Mouse (Mus musculus) lung, postnatal 4 days (tissue): Measurements from ENCODE around the gene Ext2.

Experiments used
- DNase-seq, 2 experiments: peaks; one replicate each; pipeline ENCODE4 v3.0.0; 2021

Ext2 gene

DNA sequence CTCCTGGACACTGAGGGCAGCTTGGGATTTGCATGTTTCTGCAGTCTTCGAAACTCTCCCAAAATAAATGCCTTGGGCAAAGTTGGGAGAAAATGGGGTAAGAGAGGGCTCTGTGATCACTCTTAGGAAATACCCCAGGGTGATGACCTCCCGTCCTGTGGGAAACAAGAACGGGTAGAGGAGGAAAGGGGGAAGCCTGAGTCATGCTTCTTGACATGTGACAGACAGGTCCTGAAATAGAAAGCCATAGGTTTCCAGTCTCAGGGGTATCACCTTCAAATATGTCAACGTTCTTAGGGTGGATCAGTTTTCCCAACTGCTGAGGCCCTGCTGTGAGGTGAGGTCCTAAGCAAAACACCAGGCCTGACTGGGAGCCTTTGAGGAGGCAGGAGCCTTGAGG is 46.9 kb downstream of the Ext2 start:
- no peak for DNase-seq

DNA sequence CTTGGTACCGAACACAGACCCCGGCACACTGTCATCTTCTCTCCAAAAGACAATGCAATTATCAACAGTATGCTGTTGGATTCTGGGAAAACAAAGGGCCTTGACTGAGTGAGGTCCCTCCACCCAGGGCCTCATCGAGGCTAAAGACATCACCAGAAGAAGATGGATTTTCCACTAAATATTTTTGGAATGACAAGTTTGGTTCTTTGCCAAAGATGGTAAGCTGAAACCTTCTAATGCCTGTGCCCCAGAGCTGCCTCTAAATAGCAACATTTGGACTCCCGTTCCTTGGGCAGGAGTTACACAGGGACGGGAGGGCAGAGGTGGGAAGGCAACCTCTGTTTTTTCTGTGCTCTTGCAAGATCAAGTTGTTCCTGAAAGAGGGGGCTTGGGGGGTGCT is 47.4 kb downstream of the Ext2 start:
- DNase-seq, result no peak

DNA sequence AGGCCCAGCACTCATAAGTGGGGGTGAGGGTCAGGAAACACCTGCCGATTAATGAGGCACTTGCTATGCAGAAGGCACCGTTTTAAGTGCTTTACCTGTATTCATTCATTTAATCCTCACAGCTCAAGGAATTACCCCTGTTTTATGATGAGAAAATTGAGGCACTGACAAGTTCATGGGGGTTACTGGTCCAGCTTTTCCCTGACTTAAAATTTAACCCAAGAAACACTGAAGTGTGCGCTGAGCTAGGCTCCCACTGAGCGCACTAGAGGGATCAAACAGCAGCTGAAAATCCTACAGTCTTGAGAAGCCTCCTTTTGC is 49.6 kb downstream of the Ext2 start:
- no peak for DNase-seq

DNA sequence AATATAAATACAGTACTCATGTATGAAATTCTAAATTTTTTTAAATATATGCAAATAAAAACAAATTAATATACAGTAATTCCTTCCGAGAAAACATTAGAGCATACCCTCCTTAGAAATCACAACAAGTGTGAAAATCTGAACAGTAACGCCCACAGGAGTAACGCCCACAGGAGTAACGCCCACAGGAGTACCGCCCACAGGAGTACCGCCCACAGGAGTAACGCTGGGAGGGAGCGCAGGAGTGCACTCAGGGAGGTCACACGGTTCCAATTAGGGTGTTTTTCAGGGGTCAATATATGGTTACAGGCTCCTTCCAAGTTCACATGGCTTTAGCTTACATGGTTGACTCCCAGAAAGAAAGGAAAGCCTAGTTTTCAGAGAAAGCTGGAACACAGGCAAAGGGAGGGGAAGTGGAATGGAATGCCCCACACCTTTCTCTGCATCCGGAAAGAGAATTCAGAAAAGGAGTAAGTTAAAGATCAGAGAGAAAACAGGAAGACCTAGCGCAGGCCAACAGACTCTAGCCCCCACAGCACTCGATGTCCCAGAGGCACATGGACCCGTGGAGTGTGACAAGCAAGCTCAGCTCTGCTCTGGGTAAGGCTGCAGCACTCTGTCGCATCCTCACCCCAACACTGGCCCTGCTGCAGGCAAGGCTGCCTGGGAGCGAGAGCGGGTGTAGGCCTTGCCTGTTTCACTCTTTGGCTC is 50.2 kb downstream of the Ext2 start:
- no peak for DNase-seq

DNA sequence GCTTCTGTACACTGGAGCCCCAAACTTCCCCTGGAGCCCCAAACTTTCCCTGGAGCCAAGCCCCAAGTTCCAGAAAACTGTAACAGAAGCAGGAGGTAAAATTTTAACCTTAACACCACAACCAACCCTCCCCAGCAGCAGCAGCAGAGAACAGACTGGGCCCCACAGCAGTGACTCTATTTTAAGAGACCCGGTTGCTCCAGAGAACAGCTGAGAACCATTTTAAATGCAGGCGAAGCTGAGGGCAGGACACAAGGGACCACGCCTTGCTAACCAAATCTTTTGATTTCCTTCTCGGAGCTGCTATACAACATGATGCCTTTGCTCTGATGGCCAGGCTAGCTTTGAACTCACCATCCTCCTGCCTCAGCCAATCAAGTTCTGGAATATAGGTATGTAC is 51.5 kb downstream of the Ext2 start:
- no peak for DNase-seq

DNA sequence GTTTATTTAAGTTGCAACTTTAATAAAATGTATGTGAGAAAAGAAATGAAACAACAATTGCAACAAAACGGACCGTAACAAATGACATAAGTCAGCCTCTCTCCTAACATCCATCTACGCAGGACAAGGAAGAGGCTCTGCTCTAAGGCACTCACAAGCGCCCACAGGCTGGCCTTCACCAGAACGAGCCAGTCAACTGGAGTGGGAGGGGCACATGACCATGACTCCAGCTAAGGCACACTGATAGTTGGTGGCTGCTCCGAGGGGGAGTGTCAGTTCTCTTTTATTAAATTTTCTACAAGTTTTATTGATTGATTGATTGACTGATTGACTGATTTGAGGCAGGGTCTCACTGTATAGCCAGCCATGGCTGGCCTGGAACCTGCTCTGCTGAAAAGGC is 52.5 kb downstream of the Ext2 start:
- DNase-seq, result no peak

DNA sequence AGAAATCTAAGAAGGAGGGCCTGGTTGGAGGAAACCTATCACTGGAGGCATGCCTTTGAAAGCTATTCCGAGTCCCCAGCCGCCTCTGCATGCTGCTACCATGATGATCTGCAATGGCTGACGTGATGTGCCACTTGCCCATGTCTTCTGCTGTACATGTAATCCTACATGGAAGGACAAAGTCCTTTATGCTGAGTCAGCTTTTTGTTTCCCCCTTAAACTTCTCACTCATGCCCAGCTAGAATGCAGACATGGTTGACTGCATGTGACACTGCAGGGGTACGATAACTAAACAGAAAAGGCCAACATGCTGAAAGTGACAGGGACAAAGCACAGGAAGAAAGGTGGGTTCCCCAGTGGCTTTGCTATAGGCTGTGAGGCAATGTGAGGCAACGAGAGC is 56.6 kb downstream of the Ext2 start:
- no peak for DNase-seq

DNA sequence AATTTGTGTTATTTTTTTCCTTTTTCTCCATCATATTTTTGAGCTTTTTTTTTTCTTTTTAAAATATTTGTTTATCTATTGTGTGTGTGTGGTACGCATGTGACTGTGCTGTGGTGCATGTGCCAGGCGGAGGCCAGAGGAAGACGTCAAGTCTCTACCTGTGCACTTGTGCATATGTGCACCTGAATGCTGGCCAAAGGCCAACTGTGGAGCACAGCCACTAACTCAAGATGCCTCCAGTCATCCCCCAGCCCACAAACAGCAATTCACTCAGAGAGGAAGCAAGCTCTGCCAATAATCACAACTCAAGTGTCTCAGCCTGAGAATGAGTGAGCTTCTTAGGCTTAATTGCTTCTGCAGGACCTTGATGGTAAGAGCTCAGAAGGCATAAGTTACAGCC is 58.2 kb downstream of the Ext2 start:
- DNase-seq, result peak; percentile 29 to 59

DNA sequence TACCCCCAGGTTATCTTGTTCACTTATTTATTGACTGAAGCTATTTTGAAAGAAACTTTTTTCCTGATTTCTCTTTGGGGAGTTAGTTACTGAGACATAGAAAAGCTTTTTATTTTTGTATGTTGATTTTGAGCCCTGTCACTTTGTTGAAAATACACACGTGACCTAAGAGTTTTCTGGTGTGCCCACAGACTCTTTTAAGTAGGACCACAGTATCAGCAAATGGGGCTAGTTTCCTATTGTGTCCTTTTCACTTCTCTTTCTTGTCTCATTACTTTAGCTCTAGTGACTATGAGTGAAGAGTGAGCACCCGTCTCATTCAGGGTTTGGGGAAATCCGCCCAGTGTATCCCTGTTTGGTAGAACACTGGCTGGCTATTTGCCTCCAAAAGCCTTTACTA is 62.0 kb downstream of the Ext2 start:
- no peak for DNase-seq

DNA sequence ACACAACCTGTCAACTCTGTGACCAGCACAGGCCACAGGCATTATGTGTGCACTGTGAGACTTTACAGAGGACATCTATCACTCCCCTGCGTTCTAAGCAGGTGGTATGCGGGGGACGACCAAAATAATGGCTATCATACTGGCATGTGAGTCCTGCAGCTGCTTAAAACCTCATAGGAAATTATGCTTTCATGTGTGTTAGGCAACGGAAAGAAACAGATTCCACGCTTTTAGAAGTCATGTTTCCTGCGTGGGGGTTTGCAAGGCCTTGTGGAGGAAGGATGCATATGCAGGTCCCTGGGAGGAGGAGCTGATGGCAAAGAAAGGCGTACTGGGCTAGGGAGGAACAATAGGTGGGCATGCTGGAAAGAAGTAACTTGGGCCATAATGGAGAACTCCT is 63.2 kb downstream of the Ext2 start:
- DNase-seq, result no peak

DNA sequence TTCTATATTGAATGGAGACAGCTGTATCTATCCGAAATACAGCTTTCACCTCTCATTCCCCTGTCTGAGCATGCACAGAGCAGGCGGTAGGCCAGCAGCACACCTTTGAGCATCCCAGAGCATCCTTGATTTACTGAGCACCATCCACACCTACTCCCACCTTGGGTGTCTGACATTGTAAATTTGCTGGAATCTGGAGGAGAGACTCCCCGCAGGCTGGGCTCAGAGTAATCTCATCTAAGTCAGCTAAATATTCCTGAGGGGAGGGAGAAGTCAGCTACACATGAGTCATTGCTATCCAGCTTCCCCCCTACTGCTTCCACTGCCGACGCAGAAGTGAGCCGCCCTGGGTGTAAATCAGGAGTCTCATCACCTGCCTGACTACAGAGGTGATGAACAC is 64.1 kb downstream of the Ext2 start:
- no peak for DNase-seq

DNA sequence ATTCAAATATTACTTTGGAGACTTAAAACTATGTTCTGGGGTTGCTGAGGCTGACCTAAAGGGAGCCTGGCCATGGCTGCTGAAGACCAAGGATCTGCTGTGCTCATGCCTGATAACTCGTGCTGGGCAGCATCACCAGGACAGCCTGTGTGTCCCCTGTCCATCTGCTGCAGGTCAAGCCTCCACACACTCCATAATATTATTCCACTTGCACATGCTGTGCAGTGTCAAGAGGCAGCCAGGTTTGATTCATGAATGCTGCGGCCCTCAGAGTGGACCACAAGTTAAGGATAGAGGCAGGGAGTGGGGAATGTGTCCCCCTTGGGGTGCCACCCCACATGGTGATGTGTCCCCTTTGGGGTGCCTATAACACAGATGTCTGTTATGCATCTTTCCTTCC is 68.0 kb downstream of the Ext2 start:
- no peak for DNase-seq

DNA sequence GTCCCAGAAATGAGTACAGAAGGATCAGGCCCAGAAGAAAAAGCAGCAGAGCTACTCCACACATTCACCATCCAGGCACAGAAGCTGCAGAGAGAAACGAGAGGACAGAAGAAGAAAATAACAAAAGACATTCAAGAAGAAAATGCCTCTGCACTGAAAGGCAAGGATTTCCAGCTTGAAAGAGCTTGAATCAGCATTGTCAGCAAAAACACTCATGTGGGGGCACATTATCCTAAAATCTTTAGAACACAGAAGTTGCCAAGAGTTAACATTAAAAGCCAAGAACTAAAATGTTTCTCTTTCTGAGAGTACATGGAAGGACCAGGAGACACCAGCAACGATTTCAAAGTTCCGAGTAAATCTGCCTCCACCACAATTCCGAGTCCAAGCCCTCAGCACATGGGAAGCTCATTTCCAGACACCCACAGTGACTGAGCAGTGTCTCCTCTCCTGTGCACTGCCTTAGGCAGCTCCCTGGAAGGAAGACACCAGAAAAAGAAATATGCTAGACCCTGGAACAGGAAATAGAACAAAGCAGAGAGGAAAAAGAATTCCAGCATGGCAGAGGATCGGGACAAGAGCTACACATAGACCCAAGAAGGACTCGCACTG is 69.1 kb downstream of the Ext2 start:
- DNase-seq, result no peak

DNA sequence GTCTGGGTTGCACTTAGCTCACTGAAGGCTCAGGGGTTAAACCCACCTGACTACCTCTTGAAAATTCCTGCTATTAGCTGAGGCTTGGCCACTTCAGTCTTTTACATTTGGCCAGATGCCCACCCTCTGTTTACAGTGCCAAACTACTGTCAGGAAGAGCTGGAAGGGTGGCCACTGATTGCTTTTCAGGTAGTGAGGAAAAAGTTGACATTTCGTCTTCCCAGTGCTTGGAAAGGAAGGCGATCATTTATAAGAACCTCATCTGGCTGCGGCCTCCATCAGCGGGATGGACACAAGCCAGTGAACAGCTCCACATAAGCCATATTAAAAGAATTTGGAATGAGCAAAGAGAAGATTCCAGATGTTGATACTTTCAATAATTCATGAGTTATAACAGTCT is 72.7 kb downstream of the Ext2 start:
- DNase-seq, result peak in 1 of 2 experiments; percentile 13

DNA sequence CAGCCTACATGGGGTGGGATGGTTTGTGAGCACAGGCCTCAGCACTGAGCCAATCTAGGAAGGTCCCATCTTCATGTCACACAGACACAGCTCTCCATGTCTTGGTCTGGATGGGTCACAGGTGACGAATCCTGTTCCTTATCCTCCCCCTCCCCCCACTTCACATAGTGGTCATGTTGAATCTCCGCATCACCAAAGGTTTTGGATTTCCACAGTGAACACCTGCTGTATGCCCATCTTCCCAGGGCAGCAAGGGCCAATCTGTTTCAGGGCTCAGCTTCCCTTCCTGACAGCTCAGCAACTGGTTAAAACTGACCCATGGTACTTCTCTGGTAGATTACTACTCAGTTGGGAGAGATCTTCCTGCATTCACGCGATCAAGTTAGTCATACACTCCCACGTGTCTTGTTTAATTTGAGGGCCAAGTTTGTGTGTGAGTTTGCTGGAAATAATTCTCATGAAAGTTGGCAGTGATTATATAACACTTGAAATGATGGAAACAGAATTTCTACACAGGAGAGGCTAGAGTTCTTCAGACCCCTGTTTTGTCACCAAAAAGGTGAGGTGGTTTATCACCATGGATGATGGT is 74.7 kb downstream of the Ext2 start:
- DNase-seq, result no peak

DNA sequence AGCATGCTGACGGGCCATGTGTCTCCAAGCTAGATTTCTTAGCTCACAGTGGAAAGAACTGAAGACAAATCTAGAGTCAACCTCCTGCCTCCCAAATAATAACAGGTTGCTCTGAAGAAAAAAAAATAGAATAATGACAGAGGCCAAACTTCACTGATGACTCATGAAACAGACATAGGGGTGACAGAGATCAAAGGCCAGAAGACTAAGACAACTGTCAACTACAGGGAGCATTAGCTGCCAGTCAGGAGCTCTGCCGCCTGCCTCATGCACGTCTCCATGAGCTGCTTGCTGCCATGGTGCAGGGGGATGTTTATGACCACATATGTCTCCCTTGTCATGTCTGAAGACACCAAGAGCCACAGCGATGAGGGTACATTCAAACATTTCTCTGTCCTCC is 75.7 kb downstream of the Ext2 start:
- no peak for DNase-seq

DNA sequence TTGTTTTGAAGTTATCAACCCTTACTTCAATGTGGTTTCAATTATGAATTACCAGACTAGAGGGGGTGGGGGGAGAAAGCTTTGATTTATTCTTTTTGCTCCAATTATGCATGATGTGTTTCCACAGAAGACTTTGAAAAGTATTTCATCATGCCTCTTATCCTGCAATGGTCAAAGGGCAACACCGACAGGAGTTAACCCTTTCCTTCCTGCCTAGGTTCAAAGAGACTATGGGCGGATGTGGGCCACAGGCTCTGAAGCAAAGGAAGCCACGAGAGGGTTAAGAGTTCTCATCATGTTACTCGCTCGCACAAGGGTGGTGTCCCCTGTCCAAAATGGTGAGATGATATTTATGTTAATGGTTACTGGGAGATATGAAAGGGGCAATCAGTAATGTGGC is 76.2 kb downstream of the Ext2 start:
- no peak for DNase-seq

DNA sequence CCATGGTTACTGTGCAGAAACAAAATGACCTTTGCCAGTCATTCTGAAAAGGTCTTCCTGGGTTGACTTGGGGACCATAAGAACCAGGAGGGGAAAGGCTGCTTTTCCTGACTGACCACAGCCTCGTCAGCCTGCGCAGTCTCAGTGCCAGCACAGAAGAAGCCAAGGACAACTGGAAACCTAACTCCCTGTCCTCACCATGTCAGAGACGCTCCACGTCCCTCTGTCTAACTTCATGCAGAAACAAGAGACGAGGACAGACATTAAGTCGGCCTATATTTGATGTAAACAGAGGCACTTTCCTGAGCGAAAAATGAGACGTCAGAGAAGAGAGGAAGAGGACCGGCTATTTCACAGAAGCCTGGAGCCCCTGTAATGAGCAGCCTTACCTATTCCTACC is 76.6 kb downstream of the Ext2 start:
- DNase-seq, result no peak

DNA sequence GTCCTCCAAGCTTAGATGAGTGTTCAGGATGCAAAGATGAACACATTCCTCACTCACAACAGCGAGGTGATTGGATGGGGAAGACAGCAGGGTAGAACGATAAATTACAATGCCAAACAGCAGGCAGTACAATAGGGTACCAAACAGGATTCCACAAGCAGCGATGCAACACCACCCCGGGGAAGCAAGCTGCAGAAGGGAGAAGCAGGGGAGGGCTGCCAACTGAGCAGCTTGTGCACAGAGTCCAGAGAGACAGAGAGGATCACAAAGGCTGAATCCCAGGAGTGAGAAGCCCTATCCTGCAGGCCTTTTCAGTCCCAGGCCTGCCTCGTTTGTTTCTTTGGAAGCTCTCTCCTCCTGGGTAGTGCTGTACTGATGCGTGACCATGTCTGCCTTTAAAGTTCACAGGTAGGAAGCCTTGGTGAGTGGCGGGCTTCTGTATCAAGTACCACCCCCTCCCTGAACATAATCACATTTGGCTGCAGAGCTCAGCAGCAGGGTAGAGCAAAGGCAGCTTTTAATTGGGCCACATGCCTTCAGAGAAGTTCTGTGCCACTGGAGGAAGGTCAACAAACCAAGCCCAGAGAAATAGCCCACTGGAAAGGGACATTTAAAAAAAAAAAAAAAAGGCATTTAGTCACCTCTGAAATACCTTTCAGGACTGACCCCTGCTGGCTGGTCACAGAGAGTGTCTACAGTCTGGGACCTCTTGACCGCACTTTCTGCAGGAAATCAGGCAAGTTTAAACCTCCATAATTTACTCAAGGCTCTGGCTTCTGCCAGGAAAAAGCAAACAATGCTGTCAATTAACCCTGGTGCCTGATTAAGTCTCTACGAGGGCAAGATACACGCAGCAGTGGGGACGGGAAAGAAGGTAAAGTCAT is 77.8 kb downstream of the Ext2 start:
- DNase-seq, result no peak

DNA sequence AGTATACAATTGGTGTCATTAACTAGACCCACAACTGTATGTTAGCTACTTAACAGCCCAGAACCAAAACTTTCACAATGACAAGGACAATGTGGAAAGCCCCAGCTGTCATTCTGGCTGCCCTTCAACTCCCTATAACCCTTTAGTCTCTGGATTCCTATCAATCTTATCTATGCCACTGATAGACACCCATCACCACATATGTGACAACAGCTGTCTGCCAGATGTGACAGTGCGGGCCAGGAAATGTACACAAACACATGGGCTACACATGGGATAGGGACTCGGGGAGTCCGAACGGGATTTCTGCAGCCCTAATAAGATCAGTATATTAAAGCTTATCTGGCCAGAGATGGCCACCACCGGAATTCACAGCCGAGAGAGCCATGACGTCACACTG is 80.7 kb downstream of the Ext2 start:
- peak in 1 of 2 experiments; percentile 42 for DNase-seq

DNA sequence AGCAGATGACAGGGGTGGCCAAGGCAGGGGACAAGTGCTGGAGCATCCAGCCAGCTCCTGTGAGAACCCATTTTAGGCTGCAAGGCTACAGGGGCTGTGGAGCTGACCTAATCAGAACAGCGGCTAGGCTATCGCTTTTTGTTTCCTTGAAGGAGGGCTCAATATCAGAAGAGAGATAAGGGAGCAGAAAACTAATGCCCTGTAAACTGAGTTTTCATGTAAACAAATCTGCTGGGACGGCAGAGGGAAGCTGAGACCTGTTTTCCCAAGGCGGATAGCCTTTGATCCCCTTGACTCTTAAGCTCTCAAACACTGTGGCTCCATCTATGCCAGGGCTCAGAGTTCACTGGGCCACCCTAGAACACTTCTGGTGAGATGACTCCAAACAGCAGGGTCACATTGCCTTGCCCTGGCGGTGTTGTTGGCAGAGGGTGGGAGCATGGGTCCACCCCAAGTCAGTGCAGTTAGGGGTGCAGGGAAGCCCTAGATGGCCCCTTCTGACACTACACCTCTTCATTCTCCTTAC is 83.3 kb downstream of the Ext2 start:
- DNase-seq, result no peak

DNA sequence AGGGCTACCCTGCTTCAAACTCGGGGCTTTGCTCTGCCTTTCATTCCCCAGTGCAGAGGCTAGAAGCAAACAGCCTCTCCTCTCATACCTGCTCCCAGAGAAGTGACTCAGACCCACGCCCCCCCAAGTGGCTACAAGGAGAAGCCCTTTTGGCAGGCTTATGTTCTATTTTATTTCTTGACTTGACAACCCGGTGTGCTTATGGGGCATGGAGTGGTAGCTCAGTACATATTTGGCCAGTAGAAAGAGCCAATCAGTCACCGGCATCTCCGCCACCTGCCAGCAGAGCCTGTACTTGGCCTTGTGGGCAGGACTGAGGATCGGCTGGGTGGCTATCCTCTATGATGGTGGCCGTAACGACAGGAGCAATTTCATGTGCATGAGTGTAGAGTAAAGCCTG is 85.2 kb downstream of the Ext2 start:
- peak; percentile 18 to 55 for DNase-seq

DNA sequence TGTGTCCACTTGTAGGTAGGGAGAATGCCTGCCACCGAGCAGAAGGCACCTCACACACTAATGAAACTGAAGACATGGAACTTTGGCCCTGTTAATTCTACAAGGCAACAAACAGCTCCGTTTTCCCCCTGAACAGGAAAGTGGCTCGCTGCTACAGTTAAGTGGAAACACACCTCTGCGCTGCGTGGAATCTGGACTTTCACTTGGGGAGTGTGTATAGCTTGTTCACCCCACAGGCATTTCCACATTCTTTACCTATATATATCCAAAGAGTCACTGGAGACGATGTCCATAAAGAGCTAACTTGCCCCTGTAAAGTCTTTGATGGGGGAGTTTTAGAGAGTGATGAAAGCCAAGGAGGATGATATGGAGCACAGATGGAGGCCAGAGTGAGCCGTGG is 89.7 kb downstream of the Ext2 start:
- no peak for DNase-seq

DNA sequence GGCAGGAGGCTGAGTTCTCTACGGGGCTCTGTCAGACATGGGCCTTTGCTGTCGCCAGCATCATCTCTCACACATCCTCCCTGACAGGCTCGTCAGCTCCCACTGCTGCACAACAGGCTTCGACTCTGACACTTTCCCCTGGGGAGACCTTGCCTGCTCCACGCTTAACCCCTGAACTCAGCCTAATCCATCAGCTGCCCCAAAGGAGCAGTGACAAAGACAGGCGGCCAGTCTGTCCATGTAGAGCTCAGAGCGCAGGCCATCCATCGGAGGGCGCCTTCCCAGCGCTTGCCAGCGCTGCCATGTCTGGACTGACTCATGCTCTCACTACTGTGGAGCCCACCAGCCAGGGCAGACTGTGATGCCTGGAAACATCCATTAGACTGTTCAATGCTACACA is 92.8 kb downstream of the Ext2 start:
- DNase-seq, result peak in 1 of 2 experiments; percentile 35
